In the genomic region with DNA sequence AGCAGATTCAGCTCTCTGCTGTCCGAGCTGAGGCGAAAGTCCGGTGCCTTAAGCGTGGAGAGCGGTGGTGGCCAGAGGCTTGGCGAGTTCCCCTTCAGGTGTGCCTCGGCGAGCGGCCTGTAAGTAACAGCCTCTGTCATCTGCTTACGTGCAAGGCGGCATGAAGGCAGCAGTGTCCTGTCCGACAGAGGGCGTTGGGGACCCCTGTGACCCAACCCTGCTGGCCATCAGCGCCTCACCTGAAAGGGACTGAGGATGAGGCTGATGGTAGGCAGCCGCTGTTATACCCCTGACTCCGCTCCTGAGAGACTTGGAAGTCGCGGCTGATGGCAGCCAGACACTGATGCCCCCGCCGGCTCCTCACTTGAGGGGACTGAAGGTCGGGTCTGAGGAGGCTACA, we compare ENCODE assay signal across 8 mouse cellular contexts. TPM values are rescaled to one million over a fixed set of nuclear protein-coding genes. Genes with fewer than 3 reads are reported as not detected.
DNase-seq lines count a peak whose midpoint lies in the region; ATAC-seq and TF ChIP-seq lines count a peak whose summit lies in the region.
"Not testable (repeated sequence)": the region's sequence is repeated elsewhere in the genome, so short reads cannot be mapped to it uniquely, and the experiment has no call there.

No protein-coding gene starts in this region.

- 1% methylated on average over 19 of the region's 21 CpGs for WGBS in cerebellum, adult 2 months
- 0% methylated on average over 16 of the region's 21 CpGs for WGBS in hindbrain, embryonic 11.5 days

- peak; percentile 52; the same call in 1 of the 2 replicates for TF ChIP-seq CTCF in cerebellum, adult 2 months (IDR thresholded peaks at IDR 0.05; ENCODE audit: borderline replicate concordance, insufficient read depth, low read depth, low read length)

- H3K27ac ChIP-seq in cerebellum, adult 2 months (ENCODE audit: insufficient read depth, low read length), result peak overlapping the region; percentile 26
- not testable (repeated sequence) for H3K27ac ChIP-seq in hindbrain, embryonic 11.5 days (ENCODE audit: low read depth, low read length)

- ATAC-seq in hindbrain, embryonic 11.5 days (ENCODE audit: low FRiP score), result not testable (repeated sequence)

- H3K27me3 ChIP-seq in cerebellum, adult 2 months (ENCODE audit: control insufficient read depth, insufficient read depth, low read length); hindbrain, embryonic 11.5 days (ENCODE audit: control insufficient read depth, insufficient read depth, low read length): not testable (repeated sequence)

- H3K9me3 ChIP-seq in hindbrain, embryonic 11.5 days (ENCODE audit: control insufficient read depth, low read length), result not testable (repeated sequence)

- peak overlapping the region; percentile 61 for H3K4me2 ChIP-seq in hindbrain, embryonic 11.5 days (replicated peaks; ENCODE audit: low read depth, low read length)

- TF ChIP-seq POLR2A in cerebellum, adult 2 months (IDR thresholded peaks at IDR 0.05; ENCODE audit: borderline replicate concordance, insufficient read depth, low read length), result not testable (repeated sequence)

- peak overlapping the region; percentile 58 for H3K4me3 ChIP-seq in cerebellum, adult 2 months (replicated peaks; ENCODE audit: insufficient read depth, low read depth, low read length)
- H3K4me3 ChIP-seq in hindbrain, embryonic 11.5 days (ENCODE audit: low read depth, low read length), result peak overlapping the region; percentile 40

- peak overlapping the region; percentile 57 for H3K9ac ChIP-seq in hindbrain, embryonic 11.5 days (ENCODE audit: low read depth, low read length)

- H3K4me1 ChIP-seq in cerebellum, adult 2 months (ENCODE audit: control insufficient read depth, insufficient read depth, low read length); hindbrain, embryonic 11.5 days (replicated peaks; ENCODE audit: control insufficient read depth, insufficient read depth, low read length): not testable (repeated sequence)

- H3K36me3 ChIP-seq in hindbrain, embryonic 11.5 days (ENCODE audit: control insufficient read depth, insufficient read depth, low read length), result not testable (repeated sequence)

- peak; percentile 13 for DNase-seq in MEL-GATA-1-ER (ENCODE audit: extremely low read depth, low read depth)
- DNase-seq in cerebellum, adult 2 months, result peak; percentile 84 to 85
- DNase-seq in forelimb bud, embryonic 11.5 days (ENCODE audit: low read depth, low spot score), result peak; percentile 30
- peak; percentile 58 for DNase-seq in hindbrain, embryonic 11.5 days (ENCODE audit: low spot score)
- DNase-seq in layer of hippocampus, postnatal 36 days, result peak; percentile 50 to 56
- DNase-seq in lung, postnatal 36 days, result peak; percentile 67
- DNase-seq in retina, embryonic 14.5 days (ENCODE audit: low spot score), result peak; percentile 60
- DNase-seq in thymus, postnatal 36 days, result peak; percentile 49 to 72

RNA-seq across cellular contexts. Expression of a gene that starts 0.2 kb away (rescaled TPM):
- polyA plus RNA-seq in cerebellum, adult 2 months (2012; rRNA removed), result 18.3 and 18.8 TPM in 2 replicates
- 5.2 and 8.6 TPM in 2 replicates for polyA plus RNA-seq in hindbrain, embryonic 11.5 days (2014; fragmentation: Nextera tagmentation; extraction: Ambion mirVana)
- total RNA-seq in layer of hippocampus, postnatal 36 days (2021), result 10 to 100 TPM; 12.0 to 12.4 TPM

RNA-seq across cellular contexts. Expression of a gene that starts 0.3 kb away (rescaled TPM):
- 8.8 and 9.1 TPM in 2 replicates for polyA plus RNA-seq in cerebellum, adult 2 months (2012; rRNA removed)
- 9.8 and 9.9 TPM in 2 replicates for polyA plus RNA-seq in hindbrain, embryonic 11.5 days (2014; fragmentation: Nextera tagmentation; extraction: Ambion mirVana)
- total RNA-seq in layer of hippocampus, postnatal 36 days (2021), result 10 to 100 TPM; 19.3 to 22.3 TPM

RNA-seq across cellular contexts. Expression of a gene that starts 47.2 kb away (rescaled TPM):
- 2.3 and 2.6 TPM in 2 replicates for polyA plus RNA-seq in cerebellum, adult 2 months (2012; rRNA removed)
- polyA plus RNA-seq in hindbrain, embryonic 11.5 days (2014; fragmentation: Nextera tagmentation; extraction: Ambion mirVana), result 57.1 and 60.6 TPM in 2 replicates
- 1 to 10 TPM; 2.9 to 3.7 TPM for total RNA-seq in layer of hippocampus, postnatal 36 days (2021)

RNA-seq across cellular contexts. Expression of a gene that starts 55.3 kb away (rescaled TPM):
- 0.23 and 0.33 TPM in 2 replicates for polyA plus RNA-seq in cerebellum, adult 2 months (2012; rRNA removed)
- polyA plus RNA-seq in hindbrain, embryonic 11.5 days (2014; fragmentation: Nextera tagmentation; extraction: Ambion mirVana), result 0.20 and 0.51 TPM in 2 replicates
- total RNA-seq in layer of hippocampus, postnatal 36 days (2021), result under 1 TPM in 1 of 2 experiments, not detected in 1; 0.25 TPM

Comparison
In these comparisons a context has a peak if more than half of its experiments do, and no peak if none do; other contexts are left out.
1. DNase-seq: peak in every context shown above with its lines; median percentile 84 in cerebellum, adult 2 months; 67 in lung, postnatal 36 days; 60 in thymus, postnatal 36 days; 60 in retina, embryonic 14.5 days; 58 in hindbrain, embryonic 11.5 days; 53 in layer of hippocampus, postnatal 36 days; 30 in forelimb bud, embryonic 11.5 days; 13 in MEL-GATA-1-ER.
2. RNA of a gene that starts 47.2 kb away (polyA plus RNA-seq): 57.1 to 60.6 TPM in hindbrain, embryonic 11.5 days; 2.3 to 2.6 TPM in cerebellum, adult 2 months; every median in the first group is over 10 times any median in the second.